Mouse (Mus musculus) gonadal fat pad, adult 2 months (tissue): Measurements from ENCODE around the gene Taar7d. TPM values are rescaled to one million over a fixed set of nuclear protein-coding genes. Genes with fewer than 3 reads are reported as not detected.
"Not testable (repeated sequence)": the region's sequence is repeated elsewhere in the genome, so short reads cannot be mapped to it uniquely, and the experiment has no call there.

Experiments used
- DNase-seq: peaks from one replicate; pipeline ENCODE4 v3.0.0-alpha.2; 2012; ENCODE audit warnings: low read depth
- polyA plus RNA-seq: library from polyadenylated mRNA; depleted of rRNA; stranded (reverse); fragments of >200 nt; gene quantifications from 2 replicates; pipeline ENCODE4 v1.2.3, GENCODE M21; 2012; rRNA removed

Taar7d gene
- polyA plus RNA-seq: 0.11 TPM in 1 of 2 replicates, not detected in the other

- no peak for DNase-seq
These were observed at the start of gene Taar7d for GRCm38 (mm10) chr10:24026922-24027321. Gene Taar7d, plus strand, starts transcription at chr10:24027222.

DNA sequence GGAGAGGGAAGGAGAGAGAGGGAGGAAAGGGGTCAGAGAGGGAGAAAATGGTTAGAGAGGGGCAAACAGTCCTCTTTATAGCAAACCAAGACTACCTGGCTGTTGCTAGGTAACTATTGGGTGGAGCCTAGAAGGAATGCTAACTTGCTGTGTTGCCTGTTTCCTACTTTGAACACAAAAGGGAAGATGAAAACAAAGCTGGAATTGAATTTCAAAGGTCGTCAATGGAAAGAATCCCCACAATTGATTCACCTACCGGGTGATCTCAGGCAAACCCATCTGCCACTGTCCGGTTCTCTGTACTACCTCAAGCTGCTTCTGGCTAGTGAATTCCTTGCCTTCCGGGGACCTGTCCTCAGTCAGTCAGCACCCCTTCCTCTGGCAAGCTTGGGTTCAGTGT, 49.1 kb upstream of the Taar7d start:
- no peak for DNase-seq

GRCm38 (mm10) chr10:23978901-23979705, 47.9 kb upstream of the Taar7d start:
- DNase-seq: no peak

GRCm38 (mm10) chr10:23985546-23985945, 41.5 kb upstream of the Taar7d start, which contains the start of gene Taar6:
Gene Taar6, minus strand, starts transcription at chr10:23985646.
- no peak for DNase-seq

DNA sequence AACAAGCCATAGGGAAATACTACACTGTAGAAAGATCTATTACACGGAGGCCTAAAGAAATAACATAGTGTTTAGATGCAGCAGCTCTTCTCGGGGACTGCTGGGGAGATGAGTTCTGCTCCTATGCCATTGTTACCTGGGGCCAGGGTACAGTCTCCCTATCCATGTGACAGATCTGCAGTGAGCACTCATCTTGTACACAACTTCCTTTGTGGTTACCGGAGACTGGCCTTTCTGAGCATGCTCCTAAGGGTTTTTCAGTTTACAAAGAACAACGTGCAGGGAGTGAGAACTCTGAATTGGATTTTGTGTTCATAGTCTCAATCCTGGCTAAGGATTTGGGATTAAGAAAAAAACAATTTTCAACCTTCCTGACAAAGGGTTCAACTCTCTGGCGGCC, 40.6 kb upstream of the Taar7d start:
- DNase-seq: no peak

DNA sequence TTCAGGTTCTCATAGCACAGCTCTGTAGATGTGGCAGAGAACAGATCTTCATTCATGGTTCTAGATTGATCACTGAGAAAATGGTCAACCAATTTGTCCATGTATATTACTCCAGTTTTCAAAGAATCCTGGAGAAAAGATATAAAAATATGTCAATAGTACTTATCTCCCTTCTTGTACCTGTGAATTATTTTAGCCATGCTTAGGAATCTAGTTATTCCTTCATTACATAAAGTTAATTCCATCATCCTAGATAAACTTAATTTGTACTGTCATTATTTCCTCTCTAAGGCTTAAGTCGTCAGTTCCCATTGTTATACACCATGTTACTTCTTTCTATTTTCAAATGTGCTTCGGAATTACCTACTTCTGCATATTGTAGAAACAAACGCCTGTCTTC, 33.6 kb upstream of the Taar7d start, which contains the start of gene Taar7a:
Gene Taar7a (minus strand): TSS at position 101 of the 400 bp plus-strand sequence.
- no peak for DNase-seq

DNA sequence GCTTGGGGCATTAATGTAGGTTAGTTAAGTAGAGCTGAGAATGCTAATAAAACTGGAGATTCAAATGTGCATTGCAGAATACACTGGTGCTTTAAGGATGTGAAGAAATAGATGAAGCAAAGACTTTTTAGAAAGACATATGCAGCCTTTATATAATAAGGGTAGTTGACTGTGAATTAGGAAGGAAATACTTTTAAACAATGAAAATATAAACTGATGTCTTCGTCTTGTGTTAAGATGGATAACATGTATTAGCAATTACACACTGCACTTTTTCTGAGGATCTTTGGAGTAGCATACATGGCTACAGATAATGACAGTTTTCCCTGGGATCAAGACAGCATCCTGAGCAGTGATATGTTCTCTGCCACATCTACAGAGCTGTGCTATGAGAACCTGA, 27.4 kb upstream of the Taar7d start, which contains the start of gene Taar7b:
Gene Taar7b (plus strand): TSS at position 301 of the 400 bp plus-strand sequence.
- no peak for DNase-seq

GRCm38 (mm10) chr10:24006442-24006841, 20.6 kb upstream of the Taar7d start:
- DNase-seq: no peak

- no peak for DNase-seq
These were observed 20.0 kb upstream of the Taar7d start for GRCm38 (mm10) chr10:24007034-24007433.

DNA sequence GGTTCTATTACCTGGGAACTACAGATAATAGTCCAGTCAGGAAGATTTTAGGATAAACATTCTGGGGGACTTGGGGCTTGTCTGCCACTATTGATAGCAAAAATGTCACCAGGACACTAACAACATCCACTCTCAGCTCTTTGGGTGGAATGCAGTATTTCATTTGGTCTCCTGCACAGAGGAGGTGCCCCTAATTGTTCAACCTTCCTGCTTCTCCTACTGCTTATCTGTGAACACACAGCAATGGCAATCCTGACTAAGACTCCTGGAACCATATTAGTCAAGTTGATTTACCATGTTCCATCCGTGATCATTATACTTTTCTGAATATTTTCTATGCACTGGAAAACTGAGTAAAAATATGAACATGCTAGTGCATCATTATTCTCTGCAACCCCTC, 18.9 kb upstream of the Taar7d start:
- no peak for DNase-seq

- DNase-seq: no peak
These were observed 4.3 kb downstream of the Taar7d start for GRCm38 (mm10) chr10:24031347-24031746.

DNA sequence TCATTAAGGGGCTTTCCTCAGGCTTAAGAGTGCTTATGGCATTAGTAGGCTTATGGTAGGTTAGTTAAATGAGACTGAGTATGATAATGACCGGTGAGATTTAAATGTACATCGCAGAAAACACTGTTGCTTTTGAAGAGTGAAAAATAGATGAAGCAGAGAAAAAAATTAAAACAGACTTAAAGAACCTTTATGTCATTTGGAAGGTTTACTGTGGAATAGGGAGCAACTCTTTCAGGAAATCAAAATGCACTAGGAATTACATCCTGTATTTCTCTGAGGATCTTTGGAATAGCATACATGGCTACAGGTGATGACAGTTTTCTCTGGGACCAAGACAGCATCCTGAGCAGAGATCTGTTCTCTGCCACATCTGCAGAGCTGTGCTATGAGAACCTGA, 10.3 kb downstream of the Taar7d start, which contains the start of gene Taar7e:
Gene Taar7e (plus strand): TSS at position 301 of the 400 bp plus-strand sequence.
- no peak for DNase-seq

- no peak for DNase-seq
These were observed 13.3 kb downstream of the Taar7d start for GRCm38 (mm10) chr10:24040120-24040869.

DNA sequence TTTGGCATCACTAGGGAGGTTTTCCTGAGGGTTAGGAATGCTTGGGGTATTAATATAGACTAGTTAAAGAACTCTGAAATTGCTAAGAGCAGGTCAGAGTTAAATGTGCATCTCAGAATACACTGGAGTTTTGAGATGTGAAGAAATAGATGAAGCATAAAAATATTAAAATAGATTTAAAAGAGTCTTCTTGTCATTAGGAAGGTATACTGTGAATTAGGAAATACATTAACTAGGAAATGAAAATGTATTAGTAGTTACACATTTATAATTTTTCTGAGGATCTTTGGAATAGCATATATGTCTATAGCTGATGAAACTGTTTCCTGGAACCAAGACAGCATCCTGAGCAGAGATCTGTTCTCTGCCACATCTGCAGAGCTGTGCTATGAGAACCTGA, 22.2 kb downstream of the Taar7d start, which contains the start of gene Taar7f:
Gene Taar7f (plus strand): TSS at position 301 of the 400 bp plus-strand sequence.
- DNase-seq: no peak

DNA sequence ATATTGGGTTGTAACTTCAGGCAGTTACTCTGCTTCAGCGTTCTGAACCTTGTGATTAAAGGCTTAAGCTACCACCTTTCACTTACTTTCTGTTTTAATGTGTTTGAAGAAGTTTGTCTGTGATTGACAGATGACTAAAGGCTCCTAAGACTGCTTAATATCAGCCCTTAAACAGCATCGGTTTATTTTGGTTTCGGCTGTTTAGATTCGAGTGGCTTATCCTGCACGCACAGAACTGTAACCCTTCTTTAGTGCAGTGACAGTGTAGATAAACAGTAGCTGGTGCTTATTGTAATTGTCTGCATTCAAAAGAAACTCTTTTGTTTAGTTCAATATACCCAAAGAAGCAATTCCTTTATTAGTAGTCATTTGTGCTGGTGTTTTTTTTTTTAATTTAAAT, 25.0 kb downstream of the Taar7d start:
- no peak for DNase-seq

DNA sequence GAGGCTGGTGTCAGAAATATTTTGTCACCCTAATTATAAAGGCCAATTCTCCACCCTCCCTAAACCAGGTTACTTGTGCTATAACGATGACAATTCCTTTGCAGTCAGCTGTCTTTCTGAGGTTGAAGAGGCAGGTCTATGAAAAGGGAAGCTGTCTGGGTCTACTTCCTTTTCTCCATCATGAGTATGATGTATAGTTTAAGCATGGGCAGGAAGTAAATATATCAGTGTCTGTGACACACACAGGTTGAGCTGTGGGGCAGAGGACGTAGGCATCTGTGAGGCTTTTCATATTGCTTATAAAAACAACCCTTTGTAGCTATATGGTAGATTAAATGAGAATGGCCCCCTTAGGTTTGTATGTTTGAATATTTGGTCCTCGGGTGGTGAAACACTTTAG, 32.0 kb downstream of the Taar7d start:
- DNase-seq: no peak

DNA sequence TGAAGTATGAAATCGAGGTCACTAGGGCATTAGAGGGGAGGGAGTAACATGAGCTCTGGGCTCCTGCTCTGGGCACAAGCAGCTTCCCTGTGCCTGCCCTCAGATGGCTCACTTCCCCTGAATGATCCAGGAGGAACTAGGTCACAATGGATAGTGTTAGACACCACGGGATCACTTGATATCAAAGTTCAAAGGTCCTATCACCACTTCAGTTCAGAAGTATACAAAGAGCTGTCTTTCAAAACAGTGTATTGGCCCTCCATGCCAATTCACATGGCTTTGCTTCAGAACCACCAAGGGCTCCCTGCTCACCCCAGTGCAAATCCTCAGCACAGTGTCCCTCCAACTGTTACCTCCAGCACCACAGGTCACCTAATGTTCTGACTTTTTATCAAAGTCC, 47.7 kb downstream of the Taar7d start:
- DNase-seq: not testable (repeated sequence)

GRCm38 (mm10) chr10:24076200-24076599, 49.2 kb downstream of the Taar7d start, which contains the start of gene Taar8a:
Gene Taar8a, plus strand, starts transcription at chr10:24076500.
- DNase-seq: not testable (repeated sequence)
